Mouse (Mus musculus): Measurements from ENCODE around the gene Spint1. TPM values are rescaled to one million over a fixed set of nuclear protein-coding genes. Genes with fewer than 3 reads are reported as not detected.

Spint1 gene
- polyA plus RNA-seq (2014; fragmentation: Illumina TruSeq; extraction: RNeasy Lipid Tissue Mini Kit (QIAGEN cat#74804); ENCODE audit: low read depth, low replicate concordance): 42.5 TPM

GRCm38 (mm10) chr2:119237210-119237870, at the start of gene Spint1:
TSS of gene Spint1 (plus strand) at chr2:119237362.

GRCm38 (mm10) chr2:119208344-119209175, 28.6 kb upstream of the Spint1 start, which contains the start of the genes Zfyve19 and Dnajc17:
TSS of gene Zfyve19 (plus strand) at chr2:119208617.
TSS of gene Dnajc17 (minus strand) at chr2:119208795.

DNA sequence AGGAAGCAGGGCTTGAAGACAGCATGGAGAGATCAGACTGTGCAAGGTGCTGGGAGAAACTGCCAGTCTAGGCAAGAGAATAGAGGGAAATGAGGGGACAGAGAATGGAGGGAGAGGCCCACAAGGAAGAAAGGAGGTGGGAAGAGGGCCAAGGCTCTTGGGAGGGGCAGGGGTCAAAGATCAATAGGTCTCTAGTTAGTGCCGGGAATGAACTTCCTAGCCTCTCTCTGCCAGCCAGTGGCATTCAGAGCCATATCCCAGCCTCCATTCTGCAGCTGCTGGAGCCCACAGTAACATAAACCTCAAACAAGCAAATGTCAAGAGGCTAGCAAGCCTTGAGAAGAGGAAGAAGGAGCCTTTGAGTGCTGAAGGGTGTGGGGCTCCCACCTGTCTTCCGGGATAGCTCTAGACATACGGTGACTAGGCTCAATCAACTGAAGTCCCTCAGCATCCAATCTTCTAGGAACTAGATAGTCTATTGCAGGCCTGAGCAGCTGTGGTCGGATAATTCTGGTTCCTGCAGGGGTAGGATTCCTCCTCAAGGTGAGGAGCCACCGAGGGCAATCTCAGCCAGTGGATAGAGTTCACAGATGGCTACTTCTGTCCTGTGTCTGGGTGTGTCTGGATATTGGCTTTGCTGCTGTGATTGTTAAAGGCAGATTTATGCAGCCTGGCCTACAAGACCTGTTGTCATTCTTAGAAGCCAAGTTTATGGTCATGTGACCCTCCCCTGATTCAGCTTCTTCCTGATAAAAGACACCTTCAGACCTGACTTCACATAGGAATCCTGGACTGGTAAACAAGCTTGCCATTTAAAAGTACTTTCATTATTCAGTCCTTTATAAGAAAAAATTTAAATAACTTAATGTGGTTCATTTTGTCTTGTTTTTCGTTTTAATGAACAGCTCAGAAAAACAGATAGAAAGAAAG, 7.1 kb upstream of the Spint1 start, which contains the start of gene Ppp1r14d:
TSS of gene Ppp1r14d (minus strand) at position 132 of the 930 bp plus-strand sequence.

GRCm38 (mm10) chr2:119270643-119271331, 33.6 kb downstream of the Spint1 start, which contains the start of gene Rhov:
TSS of gene Rhov (minus strand) at chr2:119271272.

DNA sequence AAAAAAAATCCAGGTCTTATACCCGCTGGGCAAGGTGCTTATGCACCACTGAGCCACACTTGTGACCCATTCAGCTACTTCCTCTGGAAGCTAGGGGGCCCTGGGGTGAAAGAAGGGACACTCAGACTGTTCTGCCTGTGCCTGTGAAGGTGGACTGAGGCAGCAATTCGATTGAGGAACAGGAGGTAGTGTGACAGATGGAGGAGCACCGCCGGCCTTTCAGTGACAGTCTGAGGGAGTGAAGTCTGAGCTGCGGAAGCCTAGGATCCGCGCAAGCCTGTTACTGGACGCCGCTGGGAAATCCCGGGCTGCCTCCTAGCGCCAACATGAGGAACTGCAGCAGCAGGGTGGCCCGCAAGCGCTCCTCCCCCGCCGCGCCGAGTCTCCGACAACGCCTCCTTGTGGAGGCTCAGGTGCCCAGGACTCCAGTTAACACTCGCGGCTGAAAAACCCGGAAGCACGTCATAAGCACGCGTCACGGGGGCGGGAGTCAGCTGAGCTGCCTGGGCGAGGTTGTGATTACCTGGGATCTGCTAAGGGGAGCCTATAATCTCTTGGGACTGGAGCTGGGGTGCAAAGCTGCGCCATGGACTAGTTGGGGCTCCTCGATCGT, 51.2 kb downstream of the Spint1 start, which contains the start of gene Vps18:
TSS of gene Vps18 (plus strand) at position 471 of the 613 bp plus-strand sequence.

Other genes with a start within 250 kb of the Spint1 start
- gene Ccdc32, start 208.0 kb upstream of the Spint1 start, polyA plus RNA-seq (2014; fragmentation: Illumina TruSeq; extraction: RNeasy Lipid Tissue Mini Kit (QIAGEN cat#74804); ENCODE audit: low read depth, low replicate concordance): 14.2 TPM
- 2.4 TPM for gene Rpusd2, start 202.6 kb upstream of the Spint1 start, polyA plus RNA-seq (2014; fragmentation: Illumina TruSeq; extraction: RNeasy Lipid Tissue Mini Kit (QIAGEN cat#74804); ENCODE audit: low read depth, low replicate concordance)
- 0.26 TPM for gene Knl1, start 190.2 kb upstream of the Spint1 start, polyA plus RNA-seq (2014; fragmentation: Illumina TruSeq; extraction: RNeasy Lipid Tissue Mini Kit (QIAGEN cat#74804); ENCODE audit: low read depth, low replicate concordance)
- 0.98 TPM for gene Rad51, start 124.6 kb upstream of the Spint1 start, polyA plus RNA-seq (2014; fragmentation: Illumina TruSeq; extraction: RNeasy Lipid Tissue Mini Kit (QIAGEN cat#74804); ENCODE audit: low read depth, low replicate concordance)
- gene Rmdn3, start 80.3 kb upstream of the Spint1 start, polyA plus RNA-seq (2014; fragmentation: Illumina TruSeq; extraction: RNeasy Lipid Tissue Mini Kit (QIAGEN cat#74804); ENCODE audit: low read depth, low replicate concordance): 34.6 TPM
- 9.1 TPM for gene Gchfr, start 69.6 kb upstream of the Spint1 start, polyA plus RNA-seq (2014; fragmentation: Illumina TruSeq; extraction: RNeasy Lipid Tissue Mini Kit (QIAGEN cat#74804); ENCODE audit: low read depth, low replicate concordance)
- gene Gm14137, start 62.9 kb upstream of the Spint1 start, polyA plus RNA-seq (2014; fragmentation: Illumina TruSeq; extraction: RNeasy Lipid Tissue Mini Kit (QIAGEN cat#74804); ENCODE audit: low read depth, low replicate concordance): not detected
- gene Zfyve19, start 28.7 kb upstream of the Spint1 start, polyA plus RNA-seq (2014; fragmentation: Illumina TruSeq; extraction: RNeasy Lipid Tissue Mini Kit (QIAGEN cat#74804); ENCODE audit: low read depth, low replicate concordance): 36.8 TPM
- gene Dnajc17, start 28.6 kb upstream of the Spint1 start, polyA plus RNA-seq (2014; fragmentation: Illumina TruSeq; extraction: RNeasy Lipid Tissue Mini Kit (QIAGEN cat#74804); ENCODE audit: low read depth, low replicate concordance): 26.7 TPM
- gene Ppp1r14d, start 7.5 kb upstream of the Spint1 start, polyA plus RNA-seq (2014; fragmentation: Illumina TruSeq; extraction: RNeasy Lipid Tissue Mini Kit (QIAGEN cat#74804); ENCODE audit: low read depth, low replicate concordance): 1.9 TPM
- gene Rhov, start 33.9 kb downstream of the Spint1 start, polyA plus RNA-seq (2014; fragmentation: Illumina TruSeq; extraction: RNeasy Lipid Tissue Mini Kit (QIAGEN cat#74804); ENCODE audit: low read depth, low replicate concordance): 0.47 TPM
- gene Vps18, start 51.4 kb downstream of the Spint1 start, polyA plus RNA-seq (2014; fragmentation: Illumina TruSeq; extraction: RNeasy Lipid Tissue Mini Kit (QIAGEN cat#74804); ENCODE audit: low read depth, low replicate concordance): 13.0 TPM
- 7.1 TPM for gene Dll4, start 88.4 kb downstream of the Spint1 start, polyA plus RNA-seq (2014; fragmentation: Illumina TruSeq; extraction: RNeasy Lipid Tissue Mini Kit (QIAGEN cat#74804); ENCODE audit: low read depth, low replicate concordance)
- 6.6 TPM for gene Chac1, start 113.9 kb downstream of the Spint1 start, polyA plus RNA-seq (2014; fragmentation: Illumina TruSeq; extraction: RNeasy Lipid Tissue Mini Kit (QIAGEN cat#74804); ENCODE audit: low read depth, low replicate concordance)
- gene Ino80, start 240.3 kb downstream of the Spint1 start, polyA plus RNA-seq (2014; fragmentation: Illumina TruSeq; extraction: RNeasy Lipid Tissue Mini Kit (QIAGEN cat#74804); ENCODE audit: low read depth, low replicate concordance): 10.4 TPM